Mouse (Mus musculus) bone marrow macrophage, adult 2 months (primary cell): Measurements from ENCODE around the gene Zfp518a. TPM values are rescaled to one million over a fixed set of nuclear protein-coding genes. Genes with fewer than 3 reads are reported as not detected.
A peak's percentile ranks its signal among the peaks of the same experiment; 100 is the strongest.

ENCODE experiments used
- H3K27ac ChIP-seq: 2 replicates; pipeline ENCODE4 v1.5.1; 2012; ENCODE audit warnings: low read depth, low read length; ENCODE audit not compliant: insufficient read depth
- H3K4me1 ChIP-seq: 2 replicates; pipeline ENCODE4 v1.6.1; 2012; ENCODE audit warnings: low read length; ENCODE audit not compliant: control insufficient read depth, insufficient read depth
- H3K4me3 ChIP-seq: 2 replicates; pipeline ENCODE4 v1.5.1; 2012; ENCODE audit warnings: mild to moderate bottlenecking, low read length, moderate library complexity; ENCODE audit not compliant: insufficient read depth
- CTCF ChIP-seq: IDR thresholded peaks from 2 replicates; pipeline ENCODE4 v1.5.1; 2012; ENCODE audit warnings: low read depth, mild to moderate bottlenecking, low read length, moderate library complexity
- POLR2A ChIP-seq: IDR thresholded peaks from 2 replicates; pipeline ENCODE4 v1.6.1; 2012; ENCODE audit warnings: mild to moderate bottlenecking, low read depth, low read length, borderline replicate concordance
- polyA plus RNA-seq: library from polyadenylated mRNA; stranded (reverse); fragments of >200 nt; gene quantifications from 2 replicates; pipeline ENCODE4 v1.2.4, GENCODE M21; 2012; ENCODE audit not compliant: missing spikeins, insufficient read depth, insufficient read length

Zfp518a gene
- polyA plus RNA-seq, 1 experiment, result 13.2 TPM

DNA sequence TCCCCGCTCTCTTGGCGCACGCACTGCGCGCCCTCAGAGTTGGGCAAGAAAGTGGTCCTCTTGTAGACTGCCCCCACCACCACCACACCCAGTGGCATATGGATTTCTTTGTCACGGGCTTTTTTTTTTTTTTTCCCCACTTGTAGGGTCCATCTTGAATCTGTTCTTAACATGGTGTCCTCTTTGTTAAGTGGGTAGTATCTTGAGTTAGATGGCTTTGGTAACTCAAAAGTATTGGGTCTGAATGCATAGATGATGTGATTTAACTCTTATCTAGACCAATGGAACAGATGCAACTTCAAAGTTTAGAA is 843 bp downstream of the Zfp518a start:
- H3K4me1 ChIP-seq, result peaks cover 2% of the 10 kb centered on the region; the same call in 1 of the 2 replicates
- TF ChIP-seq POLR2A (no peak), CTCF (no peak)
- peak overlapping the region; percentile 84 for H3K4me3 ChIP-seq
- peak overlapping the region; percentile 88 for H3K27ac ChIP-seq

DNA sequence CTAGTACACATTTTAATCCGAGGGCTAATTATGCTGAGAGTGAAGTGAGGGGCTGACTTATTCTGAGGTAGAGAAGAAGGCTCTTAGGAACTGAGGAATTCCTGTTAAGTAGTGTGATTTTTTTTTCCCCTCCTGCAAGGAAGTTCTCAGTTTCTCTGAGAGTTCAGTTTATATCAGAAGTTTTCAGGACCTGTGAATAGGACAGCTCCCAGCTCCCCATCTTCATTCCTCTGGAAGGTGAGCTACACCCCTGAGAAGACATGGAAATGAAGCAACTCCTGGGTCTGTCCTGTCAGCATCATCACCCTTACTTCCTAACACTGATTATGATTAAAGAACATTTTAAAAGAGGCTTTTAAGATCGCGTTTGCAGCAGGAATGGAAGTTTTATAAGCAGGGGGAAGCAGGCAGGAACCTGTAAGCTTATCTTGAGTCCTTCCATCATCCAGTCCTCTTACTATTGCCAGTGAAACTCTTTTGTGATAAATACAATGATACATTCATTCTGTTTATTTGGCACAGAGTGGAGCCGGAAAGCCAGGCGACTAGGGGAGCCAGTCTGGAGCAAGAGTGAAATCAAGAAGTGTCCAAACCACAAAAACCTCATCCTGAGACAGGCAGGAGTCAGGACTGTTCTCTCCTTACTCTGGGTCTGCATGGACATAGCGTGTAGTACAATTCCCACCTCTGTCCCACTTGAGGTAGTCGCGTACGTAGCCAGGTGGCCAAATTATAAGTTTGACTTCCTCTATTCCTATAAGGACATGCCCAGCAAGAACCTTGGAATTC is 37.3 kb downstream of the Zfp518a start:
- H3K4me1 ChIP-seq, result no peaks in the 10 kb centered on the region
- TF ChIP-seq POLR2A (no peak), CTCF (no peak)
- no peak overlapping the region for H3K4me3 ChIP-seq
- H3K27ac ChIP-seq, result no peak overlapping the region

DNA sequence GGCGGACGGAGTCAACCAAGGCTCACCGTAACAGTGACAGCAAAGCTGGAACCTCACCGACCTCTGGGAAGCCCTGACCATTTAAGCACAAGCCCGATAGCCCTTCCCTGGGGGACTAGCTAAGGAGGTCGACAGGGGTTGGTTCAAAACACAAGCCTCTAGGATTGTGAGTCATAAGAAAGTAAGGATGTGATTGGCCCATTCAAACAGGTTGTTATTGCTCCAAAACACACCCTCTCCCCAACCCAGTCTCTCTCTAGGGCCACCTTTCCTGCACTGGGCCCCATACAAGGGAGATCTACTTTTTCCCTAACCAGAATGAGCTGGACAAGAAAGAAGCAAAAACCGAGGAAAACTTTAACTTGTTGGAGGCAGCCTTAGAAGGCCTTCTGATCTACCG is 40.9 kb downstream of the Zfp518a start:
- Histone ChIP-seq H3K4me3 (no peak overlapping the region), H3K4me1 (no peaks in the 10 kb centered on the region), H3K27ac (no peak overlapping the region)
- TF ChIP-seq POLR2A, result no peak
- no peak for TF ChIP-seq CTCF

DNA sequence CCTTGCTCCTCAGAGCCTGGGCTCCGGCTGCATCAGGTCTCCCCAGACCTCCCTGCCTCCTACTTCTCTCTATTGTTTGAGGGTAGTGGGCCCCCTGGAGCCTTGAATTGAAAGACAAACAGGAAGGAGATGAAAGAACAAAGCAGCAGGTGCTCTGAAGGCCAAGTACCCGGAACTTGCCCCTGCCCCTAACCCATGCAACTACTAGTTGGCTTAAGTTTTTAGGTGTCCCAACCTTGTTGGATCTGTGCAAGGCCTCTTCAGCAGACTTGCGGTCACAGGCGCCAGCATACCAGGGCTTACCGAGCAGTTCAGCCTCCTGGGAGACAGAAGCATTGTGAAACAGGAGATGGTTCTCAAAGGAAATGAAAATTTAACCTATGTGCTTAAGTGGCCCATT is 41.5 kb downstream of the Zfp518a start:
- Histone ChIP-seq H3K27ac (no peak overlapping the region), H3K4me3 (no peak overlapping the region), H3K4me1 (no peaks in the 10 kb centered on the region)
- TF ChIP-seq POLR2A (no peak), CTCF (no peak)

DNA sequence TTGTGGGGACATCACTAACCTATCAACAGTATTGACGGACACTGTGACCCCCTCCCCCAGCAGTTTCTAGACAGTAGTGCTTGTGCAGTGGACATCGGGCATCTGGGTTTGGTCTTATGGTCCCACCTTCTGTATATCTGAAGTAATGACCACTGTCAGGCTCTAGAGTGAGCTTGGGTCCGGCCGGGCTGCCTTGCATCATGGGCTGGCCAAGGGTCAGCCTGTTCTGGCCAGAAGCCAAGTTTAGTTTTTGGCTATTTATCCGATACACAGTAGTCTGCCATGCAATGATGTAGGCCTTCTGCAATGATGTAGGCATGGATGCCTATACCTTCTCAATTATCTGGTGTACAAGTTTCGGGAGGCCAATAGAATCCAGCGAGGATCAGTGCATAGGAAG is 49.0 kb downstream of the Zfp518a start:
- Histone ChIP-seq H3K4me1 (no peaks in the 10 kb centered on the region), H3K27ac (no peak overlapping the region), H3K4me3 (no peak overlapping the region)
- TF ChIP-seq CTCF (no peak), POLR2A (no peak)

DNA sequence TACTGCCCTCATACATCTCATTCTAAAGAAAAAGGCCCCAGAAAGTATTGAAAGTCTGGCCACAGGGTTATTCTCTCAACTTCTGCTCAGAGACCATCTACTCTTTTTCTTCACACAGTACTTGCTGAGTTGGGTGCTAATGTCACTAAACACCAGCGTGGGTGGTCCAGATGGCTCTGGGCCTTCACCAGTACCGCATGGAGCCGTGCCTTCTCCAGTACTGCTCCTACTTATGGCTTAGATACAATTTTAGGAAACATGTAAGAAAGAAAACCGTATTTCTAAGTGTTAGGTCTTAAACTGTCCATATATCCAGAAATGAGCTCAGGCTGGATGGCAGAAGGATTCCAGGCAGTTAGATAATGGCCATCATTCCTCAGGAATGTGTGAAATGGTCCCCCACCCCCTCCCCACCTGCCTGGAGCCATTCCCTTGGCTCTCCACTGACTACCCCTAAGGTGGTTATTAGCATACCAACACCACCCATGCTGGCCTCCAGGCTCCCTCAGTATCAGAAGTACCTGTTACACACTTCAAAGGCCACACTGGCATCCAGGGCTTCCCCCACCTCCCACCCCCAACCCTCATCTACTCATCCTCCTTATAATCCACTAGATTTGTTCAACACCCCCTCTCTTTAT is 52.6 kb downstream of the Zfp518a start:
- no peaks in the 10 kb centered on the region for H3K4me1 ChIP-seq
- no peak for TF ChIP-seq POLR2A
- no peak for TF ChIP-seq CTCF
- no peak overlapping the region for H3K4me3 ChIP-seq
- H3K27ac ChIP-seq, result no peak overlapping the region

DNA sequence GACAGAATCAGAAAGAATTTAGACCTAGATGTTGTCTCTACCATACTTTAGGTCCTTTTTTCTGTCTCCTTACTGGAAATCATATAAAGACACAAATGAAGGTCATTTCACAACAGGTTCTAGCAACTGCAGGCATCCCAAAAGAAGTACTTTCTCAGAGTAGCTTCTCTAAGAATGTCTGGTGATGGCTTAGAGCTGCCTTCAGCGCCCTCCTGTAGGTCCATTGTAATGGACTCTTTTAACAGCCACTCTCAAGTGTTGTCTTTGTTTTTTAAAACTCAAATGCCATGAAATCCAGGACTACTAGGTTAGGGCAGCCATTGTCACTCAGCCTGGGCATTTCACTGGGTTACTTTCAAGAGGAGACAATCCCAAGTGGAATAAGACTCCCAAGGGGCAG is 64.5 kb downstream of the Zfp518a start:
- Histone ChIP-seq H3K27ac (no peak overlapping the region), H3K4me1 (peaks cover 9% of the 10 kb centered on the region), H3K4me3 (no peak overlapping the region)
- TF ChIP-seq CTCF (no peak), POLR2A (no peak)

DNA sequence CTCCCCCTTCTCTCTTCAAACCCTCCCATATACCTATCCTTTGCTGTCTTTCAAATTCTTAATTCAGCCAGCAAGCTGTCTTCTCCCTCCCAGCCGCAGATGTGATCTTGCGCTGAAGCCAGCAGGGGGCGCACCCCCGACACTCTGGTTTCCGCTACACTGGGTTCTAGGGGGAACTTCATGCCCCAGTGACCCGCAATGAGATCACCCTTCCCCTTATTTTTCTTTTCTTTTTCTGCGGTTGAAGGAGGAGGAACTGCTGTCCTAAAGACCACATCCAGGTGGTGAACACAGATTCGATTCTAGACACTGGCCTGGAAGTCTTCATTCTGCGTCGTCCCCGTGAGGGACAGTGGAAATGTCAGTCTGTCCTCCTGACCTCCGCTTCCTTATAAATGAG is 68.5 kb downstream of the Zfp518a start:
- H3K4me3 ChIP-seq, result no peak overlapping the region
- peak overlapping the region; percentile 79 for H3K27ac ChIP-seq
- TF ChIP-seq POLR2A (no peak), CTCF (peak; percentile 77)
- H3K4me1 ChIP-seq, result peaks cover 42% of the 10 kb centered on the region

DNA sequence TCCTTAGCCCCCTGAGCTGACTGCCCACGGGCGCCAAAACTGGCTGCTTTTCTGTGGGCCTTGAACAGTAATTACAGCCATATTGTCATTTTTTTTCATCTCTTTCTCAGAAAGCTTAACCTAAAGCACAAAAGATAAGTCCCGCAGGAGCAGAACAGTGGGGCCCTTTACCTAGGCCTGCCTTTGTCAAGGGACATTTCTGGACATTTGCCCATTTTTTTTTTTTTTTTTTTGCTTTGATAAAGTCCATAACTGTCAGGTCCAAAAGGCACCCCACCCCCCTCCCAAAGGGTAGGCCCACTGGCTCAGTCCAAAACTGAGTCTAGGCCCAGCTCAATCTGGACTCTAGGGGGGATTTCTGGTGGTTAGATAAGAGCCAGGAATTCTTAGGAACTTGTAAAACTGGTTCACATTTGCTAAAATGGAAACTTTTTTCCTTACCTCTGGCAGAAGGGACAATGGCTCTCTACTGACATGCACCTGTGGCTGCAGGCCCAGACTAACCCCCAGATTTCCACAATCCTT is 69.9 kb downstream of the Zfp518a start:
- H3K4me3 ChIP-seq, result no peak overlapping the region
- TF ChIP-seq POLR2A, result no peak
- no peak for TF ChIP-seq CTCF
- H3K27ac ChIP-seq, result peak overlapping the region; percentile 79
- H3K4me1 ChIP-seq, result peaks cover 42% of the 10 kb centered on the region
